Mouse (Mus musculus): ENCODE data around the gene Cacna2d1.

GRCm38 (mm10) chr5:16063949-16064348 is 129.5 kb downstream of the Cacna2d1 start:
- TF ChIP-seq CTCF (IDR thresholded peaks at IDR 0.05; ENCODE audit: borderline replicate concordance, insufficient read depth, low read depth, low read length): no peak
- TF ChIP-seq POLR2A (IDR thresholded peaks at IDR 0.05; ENCODE audit: borderline replicate concordance, insufficient read depth, low read length): no peak
